Mouse (Mus musculus): ENCODE measurements around the gene Nfkbil1. TPM values are rescaled to one million over a fixed set of nuclear protein-coding genes. Genes with fewer than 3 reads are reported as not detected.

Nfkbil1 gene
- 10 to 100 TPM; 13.6 to 15.8 TPM for total RNA-seq (2021)
- long read RNA-seq, partial matches to known transcripts, result 4 of 12 reads
- long read RNA-seq, other reads (novel, unspliced or antisense), result 4 of 12 reads

DNA sequence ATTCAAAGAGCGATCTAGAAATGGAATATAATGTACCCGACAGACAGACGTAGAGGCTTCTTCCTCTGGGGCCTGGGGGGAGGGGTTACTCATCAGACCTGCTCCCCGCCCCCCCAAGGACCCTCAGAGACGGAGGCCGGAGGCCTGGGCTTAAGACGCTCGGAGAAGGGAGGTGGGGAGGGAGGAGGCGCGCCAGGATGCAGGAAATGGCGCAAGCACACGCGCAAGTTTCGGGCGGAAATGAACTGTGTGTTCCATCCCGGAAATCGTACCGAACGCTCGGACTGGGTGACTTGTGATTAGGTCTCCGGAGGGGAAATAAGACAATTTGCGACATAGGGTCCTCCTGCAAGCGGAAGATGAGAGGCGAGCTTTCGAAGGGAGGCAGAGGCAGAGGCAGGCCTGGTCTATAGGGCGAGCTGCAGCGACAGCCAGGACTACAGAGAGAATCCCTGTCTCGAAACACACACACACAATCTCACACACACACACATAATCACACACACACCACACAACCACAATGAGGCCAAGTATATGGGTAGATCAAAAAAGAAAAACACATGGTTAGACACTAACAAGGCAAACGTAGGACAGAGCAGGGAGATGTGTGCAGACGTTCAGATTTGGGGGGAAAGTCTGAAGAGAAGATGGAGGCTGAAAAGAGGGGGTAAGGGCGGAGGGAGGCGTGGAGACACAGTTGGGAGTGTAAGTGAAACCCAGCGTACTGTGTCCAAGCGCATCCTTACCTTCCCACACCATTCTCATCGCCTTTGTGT, at the start of gene Nfkbil1:
Nfkbil1 (minus strand) TSS at position 179 of the 776 bp plus-strand sequence.
- peak; percentile 90 to 96 for DNase-seq (ENCODE audit: low spot score in 2 of 2)

DNA sequence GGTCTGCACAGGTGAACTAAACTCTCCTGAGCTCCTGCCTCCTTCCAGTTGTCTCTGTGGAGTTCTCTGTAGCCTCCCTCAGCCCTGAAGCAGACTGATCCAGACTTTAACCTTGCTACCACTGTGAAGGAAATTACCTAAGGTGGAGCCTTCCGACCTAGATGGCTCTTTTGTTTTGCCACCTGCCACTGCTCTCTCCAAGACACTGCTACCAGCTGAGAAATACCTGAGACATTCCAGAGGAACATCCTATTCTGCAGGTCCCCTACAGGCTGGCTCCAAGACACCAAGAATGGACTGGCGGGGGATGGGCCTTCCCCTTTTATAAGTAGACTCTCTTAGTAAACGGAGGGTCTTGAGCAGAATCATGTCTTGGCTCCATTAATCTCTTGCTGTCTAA, 44.7 kb upstream of the Nfkbil1 start:
- no peak for DNase-seq (ENCODE audit: low spot score in 2 of 2)

DNA sequence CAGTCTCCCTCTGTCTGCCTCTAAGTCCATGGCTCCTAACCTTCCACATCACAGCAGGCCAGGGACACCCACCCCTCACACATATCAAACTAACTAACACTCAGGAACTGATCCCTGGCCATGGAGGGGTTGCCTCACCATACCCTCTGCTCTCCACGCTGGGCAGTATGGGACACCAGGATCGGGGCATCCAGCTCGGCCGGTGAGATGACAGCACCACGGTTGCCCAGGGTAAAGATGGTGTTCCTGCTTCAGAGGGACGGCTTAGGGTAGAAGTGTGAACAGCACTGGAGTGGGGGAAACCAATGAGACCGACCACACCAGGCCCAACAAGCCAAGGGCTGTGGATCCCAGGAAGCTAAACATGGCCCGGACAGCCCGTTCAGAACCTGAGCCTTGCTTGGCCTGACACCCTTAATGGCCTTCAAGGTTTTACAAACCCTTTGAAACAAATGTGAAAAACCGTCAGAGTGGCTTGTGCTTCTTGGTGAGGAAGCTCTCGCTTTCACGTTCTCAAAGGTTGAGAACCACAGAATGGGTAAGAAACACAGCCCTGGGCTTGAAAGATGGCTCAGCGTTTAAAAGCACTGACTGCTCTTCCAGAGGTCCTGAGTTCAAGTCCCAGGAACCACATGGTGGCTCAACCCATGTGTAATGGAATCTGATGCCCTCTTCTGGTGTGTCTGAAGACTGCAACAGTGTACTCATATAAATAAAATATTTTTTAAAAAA, 43.5 kb upstream of the Nfkbil1 start:
- no peak for DNase-seq (ENCODE audit: low spot score in 2 of 2)

DNA sequence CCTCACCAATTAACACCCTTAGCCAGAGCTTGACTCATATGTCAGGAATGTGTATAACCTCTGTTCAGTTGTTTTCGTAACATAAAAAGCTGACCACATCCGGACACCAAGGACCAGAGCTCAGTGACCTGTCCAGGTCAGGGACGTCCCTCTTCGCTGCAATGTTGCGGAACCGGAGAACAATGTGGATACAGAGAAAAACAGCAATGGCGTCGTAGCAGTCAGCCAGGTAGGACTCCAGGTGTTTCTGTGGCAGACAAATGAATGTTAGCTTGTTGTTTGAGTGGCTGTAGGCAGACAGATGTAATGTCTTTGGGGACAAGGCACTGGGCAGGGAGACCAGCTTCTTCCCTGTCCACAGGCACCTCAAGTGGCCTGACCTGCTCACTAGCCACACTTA, 42.5 kb upstream of the Nfkbil1 start:
- no peak for DNase-seq (ENCODE audit: low spot score in 2 of 2)

DNA sequence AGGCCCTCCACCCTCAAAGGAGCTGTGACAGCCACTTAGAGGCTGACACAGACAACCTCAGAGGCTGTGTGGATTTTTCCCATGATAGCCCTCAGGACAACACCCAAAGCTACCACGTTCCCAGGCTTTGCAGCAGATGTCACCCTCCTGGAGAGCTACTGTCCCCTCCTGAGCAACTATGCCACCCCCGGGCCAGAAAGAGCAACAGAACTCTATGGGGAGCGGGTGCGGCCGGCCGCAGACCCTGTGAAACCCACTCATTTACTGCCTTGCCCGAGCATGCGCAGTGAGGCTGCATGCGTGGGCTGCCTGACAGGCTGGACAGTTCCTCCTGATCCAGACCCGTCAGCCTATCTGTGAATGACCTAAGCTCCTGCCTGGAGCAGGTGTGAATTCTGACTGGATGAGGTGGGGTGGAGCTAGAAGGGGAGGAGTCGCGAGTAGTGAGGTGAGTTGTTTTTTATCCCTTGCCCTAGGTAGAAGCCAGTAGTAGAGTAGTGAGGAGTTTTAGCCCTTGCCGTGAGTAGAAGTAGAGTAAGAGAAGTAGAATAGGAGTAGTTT, 40.8 kb upstream of the Nfkbil1 start:
- DNase-seq (ENCODE audit: low spot score in 2 of 2), result no peak

DNA sequence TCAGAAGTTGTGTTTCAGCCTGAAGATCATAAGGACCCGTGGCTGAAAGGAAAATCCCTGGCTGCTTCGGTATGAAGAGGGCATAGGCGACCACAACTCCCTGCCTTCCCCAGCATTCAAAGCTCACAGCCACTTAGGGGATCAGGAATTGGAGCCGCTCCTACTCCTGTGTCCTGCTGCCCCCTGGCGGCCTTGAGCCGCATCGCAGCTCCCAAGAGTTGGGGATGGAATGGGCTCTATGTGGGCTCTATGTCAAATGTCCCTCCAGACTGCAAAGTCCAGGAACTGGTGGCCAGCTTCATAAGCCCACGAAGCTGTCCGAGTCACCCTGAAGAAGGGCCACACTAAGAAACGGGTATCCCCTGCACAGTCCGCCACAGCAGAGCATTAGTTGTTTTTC, 39.2 kb upstream of the Nfkbil1 start:
- peak; percentile 63 to 89 for DNase-seq (ENCODE audit: low spot score in 2 of 2)

DNA sequence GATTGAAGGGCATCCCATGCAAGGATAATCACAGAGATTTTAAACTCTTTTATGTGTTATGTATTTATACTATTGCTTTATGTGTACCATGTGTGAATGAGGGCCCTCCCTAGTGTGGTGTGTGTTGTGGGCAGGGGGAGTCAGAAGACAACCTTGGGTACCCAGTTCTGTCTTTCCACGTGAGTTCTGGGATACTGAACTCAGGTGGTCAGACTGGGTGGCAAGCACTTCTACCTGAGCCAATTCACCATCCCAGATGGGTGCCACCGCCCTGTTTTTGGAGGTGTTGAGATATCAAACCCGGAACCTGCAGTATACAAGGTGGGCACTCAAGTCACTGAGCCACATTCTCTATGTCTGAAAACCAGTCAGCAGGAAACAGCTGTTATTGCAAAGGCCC, 36.7 kb upstream of the Nfkbil1 start:
- no peak for DNase-seq (ENCODE audit: low spot score in 2 of 2)

DNA sequence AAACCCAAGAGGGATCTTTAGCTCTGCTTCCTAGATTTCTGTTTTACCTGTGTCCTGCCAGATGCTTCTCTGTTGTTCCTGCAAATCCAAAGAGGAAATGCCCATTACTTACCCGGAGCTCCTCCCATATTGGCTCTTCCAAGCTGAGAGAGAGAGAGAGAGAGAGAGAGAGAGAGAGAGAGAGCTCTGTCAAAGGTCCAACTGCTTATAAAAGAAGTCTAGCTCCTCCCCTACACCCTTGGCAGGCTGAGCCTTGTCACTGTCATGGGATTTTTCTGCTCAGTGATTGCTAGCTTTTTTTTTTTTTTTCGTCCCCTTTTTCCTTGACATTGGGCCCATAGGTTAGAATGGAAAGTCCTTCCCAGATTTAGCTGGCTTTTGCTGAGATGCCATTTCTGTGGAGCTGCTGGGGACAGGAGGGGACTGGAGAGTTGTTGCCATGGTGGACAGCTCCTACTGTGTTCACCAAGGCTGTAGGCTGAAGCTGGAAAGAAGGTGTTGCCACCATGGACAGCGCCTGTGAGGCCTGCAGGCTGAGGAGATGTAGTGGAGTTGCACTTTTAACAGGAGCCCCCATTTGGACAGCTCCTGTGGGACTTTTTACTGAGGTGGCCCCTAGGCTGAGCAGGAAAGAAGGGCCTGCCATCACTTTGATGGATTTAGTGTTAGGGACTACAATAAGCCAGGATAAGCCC, 34.2 kb upstream of the Nfkbil1 start:
- no peak for DNase-seq (ENCODE audit: low spot score in 2 of 2)

DNA sequence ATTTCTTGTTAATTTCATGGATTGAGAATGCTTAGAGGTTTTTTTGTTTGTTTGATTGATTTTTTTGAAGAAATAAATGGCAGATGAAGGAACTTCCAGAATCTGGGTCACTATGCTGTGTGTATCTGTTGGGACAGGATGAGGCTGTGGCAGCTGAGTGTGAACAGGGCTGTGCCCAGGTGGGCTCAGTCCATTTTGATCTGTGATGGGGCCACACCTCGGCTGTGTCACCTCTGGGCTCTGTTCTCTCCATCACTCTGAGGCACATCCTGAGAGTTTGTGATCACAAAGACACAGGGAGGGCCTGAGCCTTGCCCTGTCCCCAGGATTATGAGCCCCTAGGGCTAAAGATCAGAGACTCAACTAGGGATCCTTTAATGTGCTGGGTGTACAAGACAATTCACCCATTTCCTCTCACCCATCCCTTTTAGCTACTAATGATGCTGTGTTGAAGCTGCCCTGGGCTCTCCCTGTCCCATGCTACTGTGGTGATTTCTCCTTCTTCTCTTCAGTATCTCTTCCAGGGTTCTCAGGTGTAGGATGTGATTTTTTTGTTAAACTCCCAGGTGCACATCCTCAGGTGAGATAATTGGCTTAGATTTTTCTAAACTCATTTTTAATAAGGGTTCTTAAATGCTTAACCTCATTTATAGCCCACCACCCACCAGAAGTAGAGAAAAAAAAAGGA, 32.0 kb upstream of the Nfkbil1 start:
- DNase-seq (ENCODE audit: low spot score in 2 of 2), result no peak

DNA sequence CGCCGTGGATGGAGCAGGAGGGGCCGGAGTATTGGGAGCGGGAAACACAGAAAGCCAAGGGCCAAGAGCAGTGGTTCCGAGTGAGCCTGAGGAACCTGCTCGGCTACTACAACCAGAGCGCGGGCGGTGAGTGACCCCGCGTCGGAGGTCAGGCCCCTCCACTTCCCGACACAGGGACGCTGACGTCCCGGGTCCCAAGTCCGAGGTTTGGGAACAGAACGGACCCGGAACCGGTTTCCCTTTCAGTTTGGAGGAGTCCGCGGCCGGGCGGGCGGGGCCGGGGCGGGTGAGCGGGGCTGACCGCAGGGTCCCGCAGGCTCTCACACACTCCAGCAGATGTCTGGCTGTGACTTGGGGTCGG, 27.9 kb upstream of the Nfkbil1 start:
- no peak for DNase-seq (ENCODE audit: low spot score in 2 of 2)

DNA sequence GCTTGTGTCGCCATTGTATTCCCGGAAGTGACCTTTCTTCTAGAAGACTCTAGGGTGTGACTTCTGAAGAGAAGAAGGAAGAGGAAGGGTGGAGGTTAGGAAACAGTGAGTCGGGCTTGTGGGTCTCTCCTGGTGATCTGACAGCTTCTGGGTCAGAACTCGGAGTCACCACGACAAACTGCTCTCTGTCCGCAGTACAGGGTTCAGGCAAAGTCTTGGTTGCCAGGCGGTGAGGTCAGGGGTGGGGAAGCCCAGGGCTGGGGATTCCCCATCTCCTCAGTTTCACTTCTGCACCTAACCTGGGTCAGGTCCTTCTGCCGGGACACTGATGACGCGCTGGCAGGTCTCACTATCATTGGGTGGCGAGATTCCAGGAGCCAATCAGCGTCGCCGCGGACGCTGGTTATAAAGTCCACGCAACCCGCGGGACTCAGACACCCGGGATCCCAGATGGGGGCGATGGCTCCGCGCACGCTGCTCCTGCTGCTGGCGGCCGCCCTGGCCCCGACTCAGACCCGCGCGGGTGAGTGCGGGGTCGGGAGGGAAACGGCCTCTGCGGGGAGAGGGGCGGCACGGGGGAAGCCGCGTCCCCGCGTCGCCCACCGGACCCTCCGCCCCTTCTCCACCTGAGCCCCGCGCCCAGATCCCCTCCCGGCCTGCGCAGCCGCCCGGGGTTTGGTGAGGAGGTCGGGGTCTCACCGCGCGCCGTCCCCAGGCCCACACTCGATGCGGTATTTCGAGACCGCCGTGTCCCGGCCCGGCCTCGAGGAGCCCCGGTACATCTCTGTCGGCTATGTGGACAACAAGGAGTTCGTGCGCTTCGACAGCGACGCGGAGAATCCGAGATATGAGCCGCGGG, 27.3 kb upstream of the Nfkbil1 start, which contains the start of gene H2-D1:
H2-D1 (plus strand) TSS at position 67 of the 859 bp plus-strand sequence.
- peak; percentile 84 to 97 for DNase-seq (ENCODE audit: low spot score in 2 of 2)

DNA sequence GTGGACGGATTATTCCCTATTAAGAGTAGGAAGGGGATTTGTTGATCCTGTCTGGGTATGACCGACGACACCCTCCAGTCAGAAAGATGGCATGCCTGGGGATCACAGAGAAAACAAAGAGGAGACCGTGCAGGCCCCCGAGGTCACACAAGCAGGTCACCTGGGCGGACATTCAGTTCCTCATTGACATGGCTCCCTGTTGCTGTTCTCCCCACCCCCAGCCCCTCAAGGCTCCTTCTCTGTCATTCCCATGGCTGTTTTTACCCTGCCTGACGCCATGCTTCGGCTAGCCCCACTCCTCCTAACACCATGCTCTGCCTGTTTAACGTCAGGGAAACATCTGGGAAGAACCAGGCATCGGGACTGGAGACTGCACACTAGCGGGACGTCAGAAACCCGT, 26.1 kb upstream of the Nfkbil1 start:
- DNase-seq (ENCODE audit: low spot score in 2 of 2), result no peak

DNA sequence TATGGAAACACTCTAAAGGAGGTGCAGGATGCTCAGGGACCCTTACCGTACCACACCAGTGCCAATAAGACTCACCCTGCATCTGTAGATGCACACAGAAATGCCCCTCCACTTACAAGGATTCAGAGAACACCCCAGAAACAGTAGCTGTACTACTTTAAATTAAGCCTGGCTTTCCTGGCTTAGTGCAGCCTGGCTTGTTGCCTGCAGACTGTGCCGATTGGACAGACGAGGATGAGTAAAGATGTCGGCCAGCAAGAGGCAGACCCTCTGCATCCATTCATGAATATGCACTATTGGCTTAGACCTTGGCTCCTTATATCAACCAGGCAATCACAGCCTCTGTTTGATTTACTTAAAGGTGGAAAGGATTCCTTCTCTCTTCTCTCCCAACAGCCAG, 24.0 kb upstream of the Nfkbil1 start:
- no peak for DNase-seq (ENCODE audit: low spot score in 2 of 2)

DNA sequence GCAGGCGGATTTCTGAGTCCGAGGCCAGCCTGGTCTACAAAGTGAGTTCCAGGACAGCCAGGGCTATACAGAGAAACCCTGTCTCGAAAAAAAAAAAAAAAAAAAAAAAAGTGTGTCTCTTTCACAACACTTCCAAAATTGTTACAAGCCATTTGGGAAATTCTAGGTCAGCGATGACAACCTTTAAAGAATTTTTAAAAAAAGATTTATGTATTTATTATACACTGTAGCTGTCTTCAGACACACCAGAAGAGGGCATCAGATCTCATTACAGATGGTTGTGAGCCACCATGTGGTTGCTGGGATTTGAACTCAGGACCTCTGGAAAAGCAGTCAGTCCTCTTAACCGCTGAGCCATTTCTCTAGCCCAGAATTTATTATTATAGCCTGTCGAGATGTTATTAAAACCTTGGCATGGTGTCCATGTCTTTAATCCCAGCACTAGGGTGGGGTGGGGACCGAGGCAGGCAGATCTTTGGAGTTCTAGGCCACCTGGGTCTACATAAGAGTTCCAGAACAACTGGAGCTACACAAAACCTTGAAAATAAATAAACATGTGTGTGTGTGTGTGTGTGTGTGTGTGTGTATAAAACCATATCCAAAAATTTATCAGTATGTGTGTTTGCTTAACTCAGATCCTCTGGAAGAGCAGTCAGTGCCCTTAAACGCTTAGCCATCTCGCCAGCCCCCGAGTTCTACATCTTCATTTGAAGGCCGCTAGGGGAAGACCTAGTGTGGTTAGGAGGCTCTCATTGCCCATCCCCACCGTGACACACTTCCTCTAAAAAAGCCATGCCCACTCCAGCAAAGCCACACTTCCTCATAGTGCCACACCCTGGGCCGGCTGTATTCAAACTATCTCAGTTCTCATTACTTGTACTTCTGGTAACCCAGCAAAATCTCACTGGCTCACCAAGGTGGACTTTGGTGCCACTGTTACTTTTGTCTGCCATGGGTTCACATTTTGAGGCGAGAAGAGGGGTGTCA, 23.2 kb upstream of the Nfkbil1 start:
- no peak for DNase-seq (ENCODE audit: low spot score in 2 of 2)

DNA sequence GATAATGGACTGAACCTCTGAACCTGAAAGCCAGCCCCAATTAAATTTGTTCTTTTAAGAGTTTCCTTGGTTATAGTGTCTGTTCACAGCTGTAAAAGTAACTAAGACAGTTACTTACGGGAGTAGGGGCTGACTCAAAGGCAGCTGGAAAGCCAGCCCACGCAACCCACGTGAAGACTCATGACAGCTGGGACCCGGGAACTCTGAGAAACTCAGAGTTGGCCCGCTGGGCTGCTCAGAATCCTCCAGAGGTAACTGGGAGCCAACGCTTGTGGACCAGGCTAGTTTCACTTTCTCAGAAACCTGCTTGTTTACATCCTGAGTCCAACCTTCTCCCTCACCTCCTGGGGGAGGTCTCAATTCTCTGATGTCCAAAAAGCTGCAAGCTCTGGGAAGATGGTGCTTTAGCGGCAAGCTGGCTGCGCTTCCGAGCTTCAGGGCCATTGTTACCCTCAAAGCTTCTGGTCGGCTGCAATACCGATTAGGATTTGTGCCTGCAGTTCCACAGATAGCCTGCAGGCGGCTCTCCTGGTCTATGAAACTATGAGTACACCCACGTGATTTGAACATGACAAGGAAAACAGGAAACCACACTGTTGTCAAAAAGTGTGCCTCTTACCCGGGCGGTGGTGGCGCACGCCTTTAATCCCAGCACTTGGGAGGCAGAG, 22.4 kb upstream of the Nfkbil1 start:
- peak; percentile 90 to 99 for DNase-seq (ENCODE audit: low spot score in 2 of 2)

DNA sequence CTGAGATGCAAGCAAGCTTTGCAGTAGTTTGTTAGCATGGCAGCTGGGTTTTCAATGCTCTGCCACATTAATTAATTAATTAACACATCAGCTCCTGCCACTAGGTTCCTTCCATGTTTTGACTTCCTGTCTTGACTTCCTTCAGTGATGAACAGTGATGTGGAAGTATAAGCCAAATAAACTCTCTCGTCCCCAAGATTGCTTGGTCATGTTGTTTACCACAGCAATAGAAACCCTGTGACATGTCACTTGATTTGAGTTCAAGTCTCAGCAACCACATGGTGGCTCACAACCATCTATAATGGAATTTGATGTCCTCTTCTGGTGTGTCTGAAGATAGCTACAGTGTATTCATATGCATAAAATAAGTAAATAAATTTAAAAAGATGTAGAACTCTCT, 21.8 kb upstream of the Nfkbil1 start:
- no peak for DNase-seq (ENCODE audit: low spot score in 2 of 2)

DNA sequence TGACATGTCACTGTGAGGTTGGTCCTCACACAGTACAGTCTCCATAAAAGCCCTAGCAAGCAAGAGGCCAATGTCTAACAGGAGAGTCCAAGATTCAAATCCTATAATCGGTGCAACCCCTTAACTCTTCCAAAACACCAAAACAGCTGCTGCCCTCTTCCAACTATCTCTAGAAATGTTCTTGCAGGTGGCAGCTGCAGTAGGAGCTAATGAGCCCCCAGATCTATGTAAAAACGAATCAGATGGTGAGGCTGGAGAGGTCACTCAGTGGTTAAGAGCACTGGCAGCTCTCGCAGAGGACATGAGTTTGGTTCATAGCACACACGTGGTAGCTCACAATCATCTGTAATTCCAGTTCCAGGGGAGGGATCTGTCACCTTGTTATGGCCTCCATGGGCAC, 20.1 kb upstream of the Nfkbil1 start:
- no peak for DNase-seq (ENCODE audit: low spot score in 2 of 2)

DNA sequence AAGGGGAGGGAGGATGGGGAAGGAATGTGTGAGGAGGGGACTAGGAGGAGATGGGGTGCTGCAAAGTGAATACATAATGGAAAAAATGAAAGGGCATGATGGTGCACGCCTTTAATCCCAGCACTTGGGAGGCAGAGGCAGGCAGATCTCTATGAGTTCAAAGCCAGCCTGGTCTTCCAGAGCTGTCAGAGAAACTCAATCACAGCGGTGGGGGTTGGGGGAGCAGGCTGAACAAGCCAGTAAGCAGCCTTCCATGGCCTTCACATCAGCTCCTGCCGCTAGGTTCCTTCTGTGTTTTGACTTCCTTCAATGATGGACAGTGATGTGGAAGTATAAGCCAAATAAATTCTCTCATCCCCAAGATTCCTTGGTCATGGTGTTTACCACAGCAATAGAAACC, 19.7 kb upstream of the Nfkbil1 start:
- DNase-seq (ENCODE audit: low spot score in 2 of 2), result no peak

All from layer of hippocampus, adult 18-20 months (tissue).